Mouse (Mus musculus): ENCODE data around the gene Zfp827. TPM values are rescaled to one million over a fixed set of nuclear protein-coding genes. Genes with fewer than 3 reads are reported as not detected.
"Not testable (repeated sequence)": the region's sequence is repeated elsewhere in the genome, so short reads cannot be mapped to it uniquely, and the experiment has no call there.

Zfp827 gene
- total RNA-seq, 2 experiments from 2014 or later, result 6.7 to 7.4 TPM

GRCm38 (mm10) chr8:79103185-79103878, 75.1 kb downstream of the Zfp827 start:
- intact Hi-C loops (cut with DNase I; ENCODE audit: low total_unique reads), result no loop called here
- no peak for DNase-seq

GRCm38 (mm10) chr8:79103923-79104580, 75.8 kb downstream of the Zfp827 start:
- intact Hi-C loops (cut with DNase I; ENCODE audit: low total_unique reads), result no loop called here
- DNase-seq, result no peak

DNA sequence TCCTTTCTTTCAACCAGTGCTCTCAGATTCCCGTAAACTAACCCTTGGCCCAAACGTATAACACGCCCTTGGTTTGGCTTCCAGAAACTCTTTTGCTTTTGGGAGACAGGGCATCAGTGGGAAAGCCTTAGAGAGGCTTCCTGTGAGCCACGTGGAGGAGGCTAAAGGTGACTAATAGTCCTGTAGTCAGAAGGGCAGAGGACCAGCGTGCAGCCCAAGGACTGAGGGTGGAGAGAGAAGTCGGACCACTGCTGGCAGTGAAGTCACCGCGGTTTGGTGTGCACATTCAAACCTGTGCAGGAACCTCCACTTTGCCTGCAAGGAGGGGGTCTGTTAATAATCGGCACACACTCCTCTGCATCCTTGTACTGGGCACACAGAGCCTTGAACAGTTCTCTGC, 76.4 kb downstream of the Zfp827 start:
- DNase-seq, result no peak
- intact Hi-C loops (cut with DNase I; ENCODE audit: low total_unique reads), result no loop called here

DNA sequence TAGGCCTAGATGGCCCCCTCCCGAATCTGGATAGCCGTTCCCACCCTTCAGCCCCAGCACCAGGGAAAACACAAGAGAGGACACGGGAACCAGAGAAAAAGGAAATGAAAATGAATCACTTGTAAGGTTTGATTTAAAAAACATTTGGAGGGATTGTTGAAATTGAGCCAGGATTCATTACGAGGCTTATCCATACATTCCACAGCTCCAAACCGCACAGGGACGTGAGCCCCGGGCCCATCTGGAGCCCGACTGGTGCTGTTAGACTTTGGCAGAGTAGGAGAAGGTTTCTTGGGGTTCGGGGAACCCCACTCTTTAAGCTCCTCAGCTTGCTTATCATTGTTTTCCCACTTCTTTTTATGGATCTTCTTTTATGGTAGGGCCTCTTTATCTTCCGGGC, 76.9 kb downstream of the Zfp827 start:
- intact Hi-C loops (cut with DNase I; ENCODE audit: low total_unique reads), result no loop called here
- no peak for DNase-seq

GRCm38 (mm10) chr8:79111461-79111860, 83.2 kb downstream of the Zfp827 start:
- intact Hi-C loops (cut with DNase I; ENCODE audit: low total_unique reads), result no loop called here
- no peak for DNase-seq

- intact Hi-C loops (cut with DNase I; ENCODE audit: low total_unique reads), result no loop called here
Measured at GRCm38 (mm10) chr8:79112480-79112879, 84.2 kb downstream of the Zfp827 start.

GRCm38 (mm10) chr8:79113533-79113932, 85.3 kb downstream of the Zfp827 start:
- intact Hi-C loops (cut with DNase I; ENCODE audit: low total_unique reads), result no loop called here
- DNase-seq, result no peak

More at GRCm38 (mm10) chr8:79112480-79112879, 84.2 kb downstream of the Zfp827 start:
- no peak for DNase-seq

DNA sequence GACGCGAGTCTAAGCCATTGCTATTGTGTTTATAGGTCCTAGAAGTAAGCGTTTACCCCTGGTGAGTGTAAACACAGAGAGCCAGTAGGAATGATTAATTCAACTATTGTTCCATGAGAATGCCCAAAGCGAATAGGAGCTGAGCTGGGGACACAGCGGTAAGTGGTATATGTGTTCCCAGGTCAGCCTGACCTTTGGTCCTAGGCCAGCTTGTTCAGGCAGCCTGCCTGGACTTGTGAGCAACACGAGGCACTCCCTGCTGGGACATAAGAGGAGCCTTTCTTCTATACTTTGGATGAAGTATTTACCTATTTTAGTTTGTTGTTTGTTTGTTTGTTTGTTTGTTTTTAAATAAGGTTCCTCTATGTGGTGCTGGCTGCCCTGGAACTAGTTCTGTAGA, 86.3 kb downstream of the Zfp827 start:
- DNase-seq, result peak; percentile 31
- intact Hi-C loops (cut with DNase I; ENCODE audit: low total_unique reads), result no loop called here

- intact Hi-C loops (cut with DNase I; ENCODE audit: low total_unique reads), result no loop called here
- DNase-seq, result no peak
Measured at GRCm38 (mm10) chr8:79116436-79116835, 88.2 kb downstream of the Zfp827 start.

- DNase-seq, result no peak
- intact Hi-C loops (cut with DNase I; ENCODE audit: low total_unique reads), result no loop called here
Measured at GRCm38 (mm10) chr8:79117711-79118110, 89.5 kb downstream of the Zfp827 start.

- no peak for DNase-seq
- intact Hi-C loops (cut with DNase I; ENCODE audit: low total_unique reads), result no loop called here
Measured at GRCm38 (mm10) chr8:79121614-79122013, 93.4 kb downstream of the Zfp827 start.

DNA sequence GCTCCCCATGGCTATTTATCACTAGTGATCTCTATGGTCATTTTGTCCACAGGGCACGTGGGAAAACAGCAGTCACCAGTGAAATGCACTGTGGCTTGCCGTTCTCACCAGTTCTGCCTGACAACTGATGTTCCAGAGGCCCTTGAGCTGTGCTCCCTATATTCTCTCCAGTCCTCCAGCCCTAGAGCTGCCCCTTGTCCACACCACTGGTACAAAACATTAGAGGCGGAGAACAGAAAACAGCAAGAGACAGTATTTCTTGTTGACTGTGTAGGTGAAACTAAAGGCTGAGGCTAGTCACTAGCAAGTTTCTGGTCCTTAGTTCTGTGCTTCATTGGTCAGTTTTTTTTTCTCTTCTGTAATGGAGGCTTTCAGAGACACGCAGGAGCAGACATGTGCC, 96.0 kb downstream of the Zfp827 start:
- DNase-seq, result no peak
- intact Hi-C loops (cut with DNase I; ENCODE audit: low total_unique reads), result no loop called here

- no peak for DNase-seq
- intact Hi-C loops (cut with DNase I; ENCODE audit: low total_unique reads), result no loop called here
Measured at GRCm38 (mm10) chr8:79127211-79127816, 99.1 kb downstream of the Zfp827 start.

- DNase-seq; intact Hi-C loops (cut with DNase I; ENCODE audit: low total_unique reads): not testable (repeated sequence)
Measured at GRCm38 (mm10) chr8:79128534-79128933, 100.3 kb downstream of the Zfp827 start.

DNA sequence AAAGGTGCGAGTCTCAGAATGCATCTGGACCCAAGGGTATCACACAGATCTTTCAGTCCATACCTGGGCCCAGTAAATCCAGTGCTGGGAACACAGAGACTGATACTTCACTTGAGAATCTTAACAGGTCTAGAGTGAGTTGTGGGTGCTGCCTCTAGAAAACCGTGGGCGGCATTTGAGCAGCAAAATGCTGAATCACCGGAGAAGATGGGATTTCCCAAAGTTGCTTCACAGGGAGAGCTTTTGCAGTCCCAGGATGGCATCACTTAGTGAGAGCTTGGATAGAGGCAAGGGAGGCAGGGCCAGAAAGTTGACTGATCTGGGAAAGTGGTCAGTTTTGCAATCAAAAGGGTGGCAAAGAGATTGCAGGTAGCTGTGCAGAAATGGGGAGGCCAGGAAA, 111.4 kb downstream of the Zfp827 start:
- intact Hi-C loops (cut with DNase I; ENCODE audit: low total_unique reads), result no loop called here
- DNase-seq, result no peak

DNA sequence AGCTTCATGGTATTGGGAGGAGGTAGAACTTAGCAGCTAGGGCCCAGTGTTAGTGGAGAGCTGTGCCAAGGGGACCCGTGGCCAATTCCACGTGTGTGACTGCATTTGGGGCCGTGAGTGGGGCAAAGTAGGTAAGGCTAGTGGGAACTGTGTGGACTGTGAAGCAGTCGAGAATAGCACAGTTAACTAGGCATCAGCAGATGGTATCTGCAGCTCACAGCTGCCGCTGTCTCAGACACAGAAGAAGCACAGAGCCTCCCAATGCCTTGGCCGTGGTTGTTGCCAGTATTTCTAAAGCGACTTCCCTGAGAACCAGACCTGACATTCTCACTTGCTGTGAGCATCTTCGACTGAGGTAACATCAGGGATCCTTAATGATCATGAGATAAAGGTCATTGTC, 112.7 kb downstream of the Zfp827 start:
- DNase-seq, result no peak
- intact Hi-C loops (cut with DNase I; ENCODE audit: low total_unique reads), result no loop called here

DNA sequence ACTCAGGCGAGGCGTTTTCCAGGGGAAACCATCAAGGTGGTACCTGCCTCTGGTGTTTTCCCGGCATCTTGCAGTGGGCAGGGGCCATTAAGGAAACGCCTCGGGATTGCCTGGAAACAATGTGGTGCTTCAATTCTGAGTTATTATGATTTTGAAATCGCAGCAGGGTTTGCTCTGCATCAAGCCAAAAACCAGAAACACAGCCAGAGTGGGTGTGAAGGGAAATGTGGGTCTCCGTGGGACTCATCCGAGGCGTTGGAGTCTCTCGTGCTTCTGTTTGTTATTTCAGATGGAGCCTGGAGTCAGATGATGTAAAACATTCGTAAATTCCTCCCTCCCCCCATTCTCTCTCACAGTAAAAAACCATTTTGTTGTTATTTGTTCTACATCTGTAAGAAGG, 113.4 kb downstream of the Zfp827 start:
- intact Hi-C loops (cut with DNase I; ENCODE audit: low total_unique reads), result no loop called here
- DNase-seq, result no peak

DNA sequence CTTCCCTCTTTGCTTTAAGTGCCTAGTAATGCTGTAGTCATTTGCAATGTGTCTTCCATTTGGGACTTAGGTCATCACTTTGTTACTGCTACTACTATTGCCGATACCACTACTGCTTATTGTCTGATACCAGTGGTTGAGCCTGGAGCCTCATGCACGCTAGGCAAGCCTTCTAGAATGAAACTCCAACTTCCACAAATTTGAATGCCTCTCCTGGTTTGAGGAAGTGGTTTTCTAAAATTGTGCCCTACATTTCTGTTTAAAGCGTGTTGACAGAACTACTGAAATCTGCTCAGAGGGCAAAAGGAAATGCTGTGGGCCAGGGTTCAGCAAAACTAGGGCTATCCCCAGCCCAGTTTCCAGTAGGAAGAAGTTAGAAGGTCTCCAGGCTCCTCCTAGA, 115.5 kb downstream of the Zfp827 start:
- no peak for DNase-seq
- intact Hi-C loops (cut with DNase I; ENCODE audit: low total_unique reads), result no loop called here

DNA sequence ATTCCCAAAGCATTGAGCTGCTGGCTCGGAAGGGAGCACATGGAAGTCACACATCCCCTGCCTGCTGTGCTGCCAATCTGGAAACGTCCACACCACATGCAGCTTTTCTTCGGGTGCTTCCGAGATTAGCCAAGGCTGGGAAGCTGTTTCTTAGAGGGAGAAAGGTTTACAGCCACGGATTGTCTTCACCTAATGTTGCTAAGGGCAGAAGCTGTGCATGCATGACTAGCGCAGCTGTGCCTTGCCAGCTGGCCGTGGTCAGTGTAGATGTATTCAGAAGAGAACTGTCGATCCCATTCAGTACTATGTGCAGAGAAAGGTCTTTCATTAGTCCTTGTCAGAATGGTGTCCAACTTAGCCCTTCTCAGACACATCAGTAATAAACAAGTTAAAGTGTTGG, 117.0 kb downstream of the Zfp827 start:
- intact Hi-C loops (cut with DNase I; ENCODE audit: low total_unique reads), result no loop called here

GRCm38 (mm10) chr8:79145626-79146025, 117.4 kb downstream of the Zfp827 start:
- intact Hi-C loops (cut with DNase I; ENCODE audit: low total_unique reads), result no loop called here
- DNase-seq, result no peak

More for the DNA sequence above, 117.0 kb downstream of the Zfp827 start:
- DNase-seq, result no peak

DNA sequence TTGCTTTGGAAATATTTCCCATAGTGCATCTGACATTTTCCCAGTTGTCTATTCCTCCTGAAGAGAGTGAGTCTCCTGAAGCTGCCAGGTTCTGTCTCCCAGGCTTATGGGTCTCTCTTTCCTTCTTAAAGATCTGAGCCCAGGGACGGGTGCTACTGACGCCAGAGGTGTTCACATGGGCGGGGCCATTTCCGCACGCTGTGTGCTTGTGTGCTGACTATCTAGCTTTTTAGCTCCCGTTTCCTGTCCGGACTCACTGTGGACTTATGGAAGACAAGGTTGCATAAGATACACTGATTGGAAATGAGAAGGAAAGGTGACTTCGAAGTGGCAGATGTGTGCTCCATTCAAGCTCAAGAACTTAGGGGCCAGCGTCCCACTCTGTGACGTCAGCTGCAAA, 120.6 kb downstream of the Zfp827 start:
- intact Hi-C loops (cut with DNase I; ENCODE audit: low total_unique reads), result no loop called here
- no peak for DNase-seq
